In genomic region chr2:173873048-173873447, GRCm38 (mm10) we compare ENCODE assay signal across 28 mouse cellular contexts.
"Had no signal": no experiment of that assay in that cellular context is flagged by ENCODE, and none has a peak within 500 bp of the region (broad histone marks: within the 10 kb centered on the region; RNA-seq: fewer than 3 reads in every experiment).

No protein-coding gene starts in this region.

- ATAC-seq: forebrain, embryonic 13.5 days; forebrain, embryonic 14.5 days; forebrain, embryonic 15.5 days; forebrain, embryonic 16.5 days; forebrain, postnatal 0 days had no signal

- H3K27ac ChIP-seq: embryonic facial prominence, embryonic 10.5 days; embryonic facial prominence, embryonic 12.5 days; embryonic facial prominence, embryonic 13.5 days; embryonic facial prominence, embryonic 15.5 days; forebrain, embryonic 10.5 days; forebrain, embryonic 12.5 days; forebrain, embryonic 13.5 days; forebrain, embryonic 15.5 days; gastrocnemius, adult 2 months; heart, adult 2 months had no signal

- H3K27me3 ChIP-seq: embryonic facial prominence, embryonic 12.5 days; embryonic facial prominence, embryonic 13.5 days; embryonic facial prominence, embryonic 15.5 days; forebrain, embryonic 12.5 days; forebrain, embryonic 13.5 days; forebrain, embryonic 15.5 days had no signal

- H3K9ac ChIP-seq: embryonic facial prominence, embryonic 12.5 days; embryonic facial prominence, embryonic 13.5 days; embryonic facial prominence, embryonic 15.5 days; forebrain, embryonic 12.5 days; forebrain, embryonic 13.5 days; forebrain, embryonic 15.5 days; forebrain, postnatal 0 days had no signal

- H3K9me3 ChIP-seq: embryonic facial prominence, embryonic 10.5 days; embryonic facial prominence, embryonic 12.5 days; embryonic facial prominence, embryonic 13.5 days; embryonic facial prominence, embryonic 15.5 days; forebrain, embryonic 10.5 days; forebrain, embryonic 12.5 days; forebrain, embryonic 13.5 days; forebrain, embryonic 15.5 days had no signal

- H3K4me2 ChIP-seq: embryonic facial prominence, embryonic 12.5 days; embryonic facial prominence, embryonic 13.5 days; embryonic facial prominence, embryonic 15.5 days; forebrain, embryonic 12.5 days; forebrain, embryonic 13.5 days; forebrain, embryonic 15.5 days had no signal

- DNase-seq: cerebellum, adult 18-20 months; cerebellum, adult 8-10 months; cerebellum, adult 9-10 months; cerebellum, adult 9-11 months; cerebellum, postnatal 10 days; cerebellum, postnatal 14 days; cerebellum, postnatal 25 days; cerebellum, postnatal 36 days; embryo, embryonic 11 days; forebrain, postnatal 0 days; gastrocnemius, adult 2 months; gastrocnemius, postnatal 10 days; gastrocnemius, postnatal 14 days; gastrocnemius, postnatal 25 days; gastrocnemius, postnatal 36 days; heart, adult 18-20 months; heart, adult 2 months had no signal

- H3K4me1 ChIP-seq: embryonic facial prominence, embryonic 10.5 days; embryonic facial prominence, embryonic 12.5 days; embryonic facial prominence, embryonic 13.5 days; embryonic facial prominence, embryonic 15.5 days; forebrain, embryonic 10.5 days; forebrain, embryonic 12.5 days; forebrain, embryonic 13.5 days; forebrain, embryonic 15.5 days had no signal

- H3K36me3 ChIP-seq: embryonic facial prominence, embryonic 10.5 days; embryonic facial prominence, embryonic 12.5 days; embryonic facial prominence, embryonic 13.5 days; embryonic facial prominence, embryonic 15.5 days; forebrain, embryonic 10.5 days; forebrain, embryonic 12.5 days; forebrain, embryonic 15.5 days had no signal

- H3K4me3 ChIP-seq: embryonic facial prominence, embryonic 10.5 days; embryonic facial prominence, embryonic 12.5 days; embryonic facial prominence, embryonic 13.5 days; embryonic facial prominence, embryonic 15.5 days; erythroblast, embryonic 14.5 days; forebrain, embryonic 10.5 days; forebrain, embryonic 12.5 days; forebrain, embryonic 13.5 days; forebrain, embryonic 15.5 days; gastrocnemius, adult 2 months; heart, adult 2 months had no signal
